Mouse (Mus musculus) forebrain, embryonic 15.5 days (tissue): ENCODE data around the gene Olfr67. TPM values are rescaled to one million over a fixed set of nuclear protein-coding genes. Genes with fewer than 3 reads are reported as not detected.
"Not testable (repeated sequence)": the region's sequence is repeated elsewhere in the genome, so short reads cannot be mapped to it uniquely, and the experiment has no call there.

Source experiments
- ATAC-seq: fragments of 200-750 bp; cut with Nextera tagmentation; replicated peaks from 2 replicates; pipeline ENCODE4 v1.8.0; 2017; ENCODE audit warnings: mild to moderate bottlenecking, moderate TSS enrichment, moderate library complexity
- H3K27ac ChIP-seq: fragments of 300-500 bp; sonication (generic); replicated peaks from 2 replicates; pipeline ENCODE4 v1.5.1; 2015; ENCODE audit warnings: mild to moderate bottlenecking, inconsistent platforms
- H3K27me3 ChIP-seq: fragments of 300-500 bp; sonication (generic); 2 replicates; pipeline ENCODE4 v1.6.1; 2015; ENCODE audit warnings: inconsistent platforms
- H3K36me3 ChIP-seq: fragments of 300-500 bp; sonication (generic); 2 replicates; pipeline ENCODE4 v1.6.1; 2015; ENCODE audit warnings: mild to moderate bottlenecking, inconsistent platforms
- H3K4me1 ChIP-seq: fragments of 300-500 bp; sonication (generic); 2 replicates; pipeline ENCODE4 v1.6.1; 2015; ENCODE audit warnings: inconsistent platforms
- H3K4me2 ChIP-seq: fragments of 300-500 bp; sonication (generic); replicated peaks from 2 replicates; pipeline ENCODE4 v1.6.1; 2015; ENCODE audit warnings: mild to moderate bottlenecking, inconsistent platforms
- H3K4me3 ChIP-seq: fragments of 300-500 bp; sonication (generic); 2 replicates; pipeline ENCODE4 v1.5.1; 2015; ENCODE audit warnings: mild to moderate bottlenecking, inconsistent platforms
- H3K9ac ChIP-seq: fragments of 300-500 bp; sonication (generic); replicated peaks from 2 replicates; pipeline ENCODE4 v1.6.1; 2015; ENCODE audit warnings: mild to moderate bottlenecking, inconsistent platforms
- H3K9me3 ChIP-seq: fragments of 300-500 bp; sonication (generic); 2 replicates; pipeline ENCODE4 v1.6.1; 2016; ENCODE audit warnings: inconsistent platforms
- WGBS: fragments of 180-500 bp; shearing (Covaris S2); methylation state at CpG from one replicate; pipeline ENCODE4 v1.1.7; 2015; ENCODE audit warnings: mixed read lengths; 5-methylcytosine and 5-hydroxymethylcytosine counted together
- polyA plus RNA-seq: library from polyadenylated mRNA; unstranded; fragments of >200 nt; fragmentation: Nextera tagmentation; extraction: Ambion mirVana; gene quantifications from 2 replicates; pipeline ENCODE4 v1.2.1, GENCODE M21; 2015

Gene Olfr67
- polyA plus RNA-seq, 1 experiment from 2014 or later = not detected

- no peaks in the 10 kb centered on the region for H3K36me3 ChIP-seq
- no peaks in the 10 kb centered on the region for H3K27me3 ChIP-seq
- H3K27ac ChIP-seq = no peak overlapping the region
- H3K4me2 ChIP-seq = no peak overlapping the region
- no peak for ATAC-seq
- no peaks in the 10 kb centered on the region for H3K9me3 ChIP-seq
- no peaks in the 10 kb centered on the region for H3K4me1 ChIP-seq
- no peak overlapping the region for H3K9ac ChIP-seq
- H3K4me3 ChIP-seq = no peak overlapping the region
- 82% methylated on average over 3 of the region's 3 CpGs for WGBS
Observed at GRCm38 (mm10) chr7:103810746-103811145, 19.1 kb upstream of the Olfr67 start.

DNA sequence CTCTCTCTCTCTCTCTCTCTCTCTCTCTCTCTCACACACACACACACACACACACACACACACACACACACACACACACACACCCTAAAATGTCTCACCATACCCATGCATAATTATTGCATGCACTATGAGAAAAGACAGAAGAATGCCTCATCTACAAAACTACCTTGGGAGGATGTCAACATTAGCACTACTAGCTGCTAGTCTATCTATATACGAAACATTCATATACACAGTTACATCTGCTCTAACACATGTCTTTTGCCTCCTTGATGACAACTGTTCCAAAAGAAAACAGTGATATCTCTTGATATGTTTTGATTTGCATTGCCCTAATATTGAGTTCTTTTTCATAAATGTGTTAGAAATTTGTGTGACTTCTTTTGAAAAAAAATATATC is 18.7 kb upstream of the Olfr67 start:
- no peaks in the 10 kb centered on the region for H3K36me3 ChIP-seq
- H3K9ac ChIP-seq = no peak overlapping the region
- H3K27ac ChIP-seq = no peak overlapping the region
- ATAC-seq = no peak
- WGBS = 76% methylated on average over 1 of the region's 1 CpGs
- no peaks in the 10 kb centered on the region for H3K27me3 ChIP-seq
- H3K4me3 ChIP-seq = no peak overlapping the region
- H3K4me1 ChIP-seq = no peaks in the 10 kb centered on the region
- H3K4me2 ChIP-seq = no peak overlapping the region
- no peaks in the 10 kb centered on the region for H3K9me3 ChIP-seq

- H3K4me3 ChIP-seq = no peak overlapping the region
- no peak overlapping the region for H3K9ac ChIP-seq
- H3K27ac ChIP-seq = no peak overlapping the region
- no peaks in the 10 kb centered on the region for H3K36me3 ChIP-seq
- no peaks in the 10 kb centered on the region for H3K9me3 ChIP-seq
- ATAC-seq = no peak
- H3K4me1 ChIP-seq = no peaks in the 10 kb centered on the region
- WGBS = 75% methylated on average over 1 of the region's 1 CpGs
- H3K27me3 ChIP-seq = no peaks in the 10 kb centered on the region
- no peak overlapping the region for H3K4me2 ChIP-seq
Observed at GRCm38 (mm10) chr7:103809801-103810155, 18.2 kb upstream of the Olfr67 start.

GRCm38 (mm10) chr7:103808971-103809800 is 17.6 kb upstream of the Olfr67 start:
- no peak overlapping the region for H3K9ac ChIP-seq
- WGBS = 68% methylated on average over 5 of the region's 5 CpGs
- ATAC-seq = no peak
- H3K36me3 ChIP-seq = no peaks in the 10 kb centered on the region
- H3K27me3 ChIP-seq = no peaks in the 10 kb centered on the region
- H3K4me2 ChIP-seq = no peak overlapping the region
- H3K9me3 ChIP-seq = no peaks in the 10 kb centered on the region
- H3K27ac ChIP-seq = no peak overlapping the region
- no peaks in the 10 kb centered on the region for H3K4me1 ChIP-seq
- no peak overlapping the region for H3K4me3 ChIP-seq

- not testable (repeated sequence) for H3K4me1 ChIP-seq, H3K27me3 ChIP-seq, H3K36me3 ChIP-seq, H3K9ac ChIP-seq, ATAC-seq, H3K4me3 ChIP-seq, H3K4me2 ChIP-seq, H3K27ac ChIP-seq, H3K9me3 ChIP-seq
- 81% methylated on average over 2 of the region's 2 CpGs for WGBS
Observed at GRCm38 (mm10) chr7:103808120-103808519, 16.5 kb upstream of the Olfr67 start.

DNA sequence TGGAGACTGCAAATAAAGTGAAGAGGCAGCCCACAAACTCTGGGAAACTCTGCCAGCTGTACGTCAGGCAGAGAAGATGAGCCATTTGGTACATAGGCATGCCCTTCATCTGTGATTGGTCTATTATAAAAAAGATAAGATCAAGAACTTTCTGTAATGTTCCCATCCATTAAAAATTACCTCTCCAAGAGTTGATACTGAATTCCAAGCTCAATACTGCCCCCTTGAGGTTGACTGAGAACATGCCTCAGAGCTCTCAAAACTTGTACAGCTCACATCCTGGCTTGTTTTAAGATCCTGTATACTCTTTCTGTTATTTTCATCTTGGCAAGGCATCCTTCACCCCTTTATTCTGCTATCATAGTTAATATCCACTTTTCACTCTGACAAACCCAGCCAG is 15.2 kb upstream of the Olfr67 start:
- no peak for ATAC-seq
- H3K9me3 ChIP-seq = no peaks in the 10 kb centered on the region
- H3K36me3 ChIP-seq = no peaks in the 10 kb centered on the region
- H3K9ac ChIP-seq = no peak overlapping the region
- H3K4me3 ChIP-seq = no peak overlapping the region
- H3K4me1 ChIP-seq = no peaks in the 10 kb centered on the region
- H3K4me2 ChIP-seq = no peak overlapping the region
- 53% methylated on average over 1 of the region's 1 CpGs for WGBS
- no peak overlapping the region for H3K27ac ChIP-seq
- no peaks in the 10 kb centered on the region for H3K27me3 ChIP-seq

DNA sequence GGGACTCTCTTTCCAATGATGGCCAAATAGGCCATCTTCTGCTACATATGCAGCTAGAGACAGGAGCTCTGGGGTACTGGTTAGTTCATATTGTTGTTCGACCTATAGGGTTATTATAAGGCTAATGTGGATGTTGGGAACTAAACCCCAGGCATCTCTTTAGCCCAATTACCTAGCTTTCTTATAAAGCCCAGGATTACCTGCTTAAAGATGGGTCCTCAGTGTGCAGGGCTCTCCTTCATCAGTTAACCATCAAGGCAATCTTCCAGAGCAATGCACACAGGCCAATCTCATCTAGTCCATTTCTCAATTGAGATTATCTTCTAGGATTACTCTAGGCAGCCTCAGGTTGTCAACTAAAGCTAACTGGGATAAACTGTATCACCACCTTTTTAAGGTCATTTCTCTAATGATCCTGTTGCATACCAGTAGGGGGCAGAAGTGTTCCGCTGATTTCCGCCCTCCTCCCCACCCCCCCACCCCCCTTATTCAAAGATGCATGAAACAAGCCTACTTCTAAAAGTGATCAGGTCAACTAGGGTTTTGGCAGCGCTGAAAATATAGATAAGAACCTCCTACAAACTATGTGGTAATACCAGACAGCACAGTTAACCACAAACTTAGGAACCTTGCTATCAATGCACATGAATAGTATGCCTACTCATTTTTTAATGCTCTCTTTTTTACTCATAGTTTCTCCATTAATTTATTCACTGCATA is 1.2 kb upstream of the Olfr67 start:
- Histone ChIP-seq H3K36me3 (no peaks in the 10 kb centered on the region), H3K27me3 (no peaks in the 10 kb centered on the region), H3K4me1 (no peaks in the 10 kb centered on the region), H3K27ac (no peak overlapping the region), H3K9ac (no peak overlapping the region), H3K4me3 (no peak overlapping the region), H3K9me3 (no peaks in the 10 kb centered on the region), H3K4me2 (no peak overlapping the region)
- no peak for ATAC-seq
- 19% methylated on average over 4 of the region's 4 CpGs for WGBS

DNA sequence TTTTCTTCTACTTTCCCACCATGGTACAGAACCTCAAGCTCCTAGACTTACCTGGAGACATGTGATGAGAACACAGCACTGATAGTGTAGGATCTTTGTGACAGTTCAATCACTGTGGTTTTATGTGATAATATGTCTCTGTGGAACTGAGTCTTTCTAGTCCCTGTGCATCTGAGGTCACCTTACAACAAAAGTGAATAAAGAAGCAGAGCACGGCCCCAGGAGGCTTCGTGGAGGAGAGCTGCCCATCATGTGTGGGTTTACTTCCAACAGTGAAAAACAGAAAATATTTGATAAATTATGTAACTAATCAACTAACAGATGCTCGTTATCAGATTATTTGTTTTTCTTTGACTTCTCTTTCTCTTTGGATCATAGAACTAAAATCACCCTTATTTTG is 12.0 kb downstream of the Olfr67 start, which contains the start of gene Olfr68:
Gene Olfr68 (minus strand): TSS at position 101 of the 400 bp plus-strand sequence.
- Histone ChIP-seq H3K4me1 (no peaks in the 10 kb centered on the region), H3K36me3 (no peaks in the 10 kb centered on the region), H3K27me3 (no peaks in the 10 kb centered on the region), H3K9ac (no peak within 1 kb of the TSS), H3K4me3 (no peak within 1 kb of the TSS), H3K9me3 (no peaks in the 10 kb centered on the region), H3K27ac (no peak within 1 kb of the TSS), H3K4me2 (no peak within 1 kb of the TSS)
- 79% methylated on average over 3 of the region's 3 CpGs for WGBS
- ATAC-seq = no peak

DNA sequence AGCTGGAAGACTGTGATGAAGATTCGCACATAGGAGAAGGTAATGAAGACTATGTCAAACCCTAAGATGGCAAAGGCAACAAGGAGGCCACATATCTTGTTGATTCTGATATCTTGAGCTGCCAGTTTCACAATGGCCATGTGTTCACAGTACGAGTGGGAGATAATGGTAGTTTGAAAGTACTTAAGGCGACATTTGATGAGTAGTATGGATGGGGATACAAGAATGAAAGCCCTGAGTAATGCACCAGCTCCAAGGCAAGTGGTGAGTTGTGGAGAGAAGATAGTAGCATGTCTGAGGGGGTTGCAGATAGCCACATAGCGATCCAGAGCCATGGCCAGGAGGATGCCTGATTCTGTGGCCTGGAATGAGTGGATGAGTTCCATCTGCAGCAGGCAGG is 14.0 kb downstream of the Olfr67 start:
- H3K4me2 ChIP-seq, H3K27me3 ChIP-seq, H3K27ac ChIP-seq, H3K9ac ChIP-seq, H3K9me3 ChIP-seq, ATAC-seq, H3K4me1 ChIP-seq, H3K36me3 ChIP-seq, H3K4me3 ChIP-seq: not testable (repeated sequence)
- 90% methylated on average over 4 of the region's 4 CpGs for WGBS

DNA sequence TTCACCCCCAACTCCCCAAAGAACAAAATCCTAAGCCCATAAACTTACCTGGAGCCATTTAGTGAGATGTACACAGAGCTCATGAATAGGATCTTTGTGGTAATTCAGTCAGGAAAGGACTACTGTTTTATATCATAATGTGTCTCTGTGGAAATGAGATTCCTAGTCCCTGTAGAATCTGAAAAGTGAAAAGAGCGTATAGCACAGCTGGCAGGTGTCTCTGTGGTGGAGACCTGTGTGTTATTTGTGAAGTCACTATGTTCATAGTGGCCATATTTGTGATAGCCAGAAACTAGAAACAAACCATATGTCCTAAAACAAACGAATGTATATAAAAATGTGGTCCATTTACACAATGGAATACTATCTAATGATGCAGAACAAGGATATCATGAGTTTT is 20.1 kb downstream of the Olfr67 start, which contains the start of gene Olfr69:
Gene Olfr69 (minus strand): TSS at position 101 of the 400 bp plus-strand sequence.
- Histone ChIP-seq H3K9me3 (no peaks in the 10 kb centered on the region), H3K36me3 (no peaks in the 10 kb centered on the region), H3K4me1 (no peaks in the 10 kb centered on the region), H3K9ac (no peak within 1 kb of the TSS), H3K4me3 (no peak within 1 kb of the TSS), H3K27me3 (no peaks in the 10 kb centered on the region), H3K4me2 (no peak within 1 kb of the TSS), H3K27ac (no peak within 1 kb of the TSS)
- WGBS = 68% methylated on average over 2 of the region's 2 CpGs
- ATAC-seq = no peak

- WGBS = 87% methylated on average over 6 of the region's 6 CpGs
- not testable (repeated sequence) for ATAC-seq, H3K9me3 ChIP-seq, H3K27me3 ChIP-seq, H3K9ac ChIP-seq, H3K4me1 ChIP-seq, H3K4me2 ChIP-seq, H3K36me3 ChIP-seq, H3K27ac ChIP-seq, H3K4me3 ChIP-seq
Observed at GRCm38 (mm10) chr7:103767687-103768086, 23.9 kb downstream of the Olfr67 start.

DNA sequence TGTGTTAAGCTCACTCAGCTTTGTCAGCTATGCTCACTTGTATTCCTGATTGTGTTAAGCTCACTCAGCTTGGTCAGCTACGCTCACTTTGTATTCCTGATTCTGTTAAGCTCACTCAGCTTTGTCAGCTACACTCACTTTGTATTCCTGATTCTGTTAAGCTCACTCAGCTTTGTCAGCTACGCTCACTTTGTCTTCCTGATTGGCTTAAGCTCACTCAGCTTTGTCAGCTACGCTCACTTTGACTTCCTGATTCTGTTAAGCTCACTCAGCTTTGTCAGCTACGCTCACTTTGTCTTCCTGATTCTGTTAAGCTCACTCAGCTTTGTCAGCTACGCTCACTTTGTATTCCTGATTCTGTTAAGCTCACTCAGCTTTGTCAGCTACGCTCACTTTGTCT is 29.4 kb downstream of the Olfr67 start:
- not testable (repeated sequence) for H3K9ac ChIP-seq, H3K27me3 ChIP-seq, H3K9me3 ChIP-seq, H3K36me3 ChIP-seq, H3K4me3 ChIP-seq, H3K4me2 ChIP-seq, ATAC-seq, H3K4me1 ChIP-seq, H3K27ac ChIP-seq
- WGBS = 88% methylated on average over 6 of the region's 6 CpGs
